10 mouse cellular contexts compared by ENCODE assay signal in genomic region chr2:77386515-77386914, GRCm38 (mm10).
DNase-seq lines count a peak whose midpoint lies in the region; ATAC-seq and TF ChIP-seq lines count a peak whose summit lies in the region.
"Had no signal": no experiment of that assay in that cellular context is flagged by ENCODE, and none has a peak within 500 bp of the region (broad histone marks: within the 10 kb centered on the region; RNA-seq: fewer than 3 reads in every experiment).

No protein-coding gene starts in this region.

- TF ChIP-seq CTCF in ES-Bruce4 (IDR thresholded peaks at IDR 0.05; ENCODE audit: low read depth, low read length), result peak; percentile 67

- H3K27ac ChIP-seq in hindbrain, embryonic 11.5 days (ENCODE audit: low read depth, low read length), result no peak overlapping the region
- no peak overlapping the region for H3K27ac ChIP-seq in hindbrain, embryonic 16.5 days (ENCODE audit: low read depth, low read length)
- no peak overlapping the region for H3K27ac ChIP-seq in ES-Bruce4 (ENCODE audit: insufficient read depth, low read length)
- H3K27ac ChIP-seq: embryonic facial prominence, embryonic 12.5 days; limb, embryonic 13.5 days had no signal

- no peak overlapping the region for H3K9ac ChIP-seq in hindbrain, embryonic 11.5 days (ENCODE audit: low read depth, low read length)
- H3K9ac ChIP-seq in hindbrain, embryonic 16.5 days (ENCODE audit: low read depth, low read length), result no peak overlapping the region
- no peak overlapping the region for H3K9ac ChIP-seq in ES-Bruce4 (ENCODE audit: low read depth, poor library complexity, severe bottlenecking)
- H3K9ac ChIP-seq: embryonic facial prominence, embryonic 12.5 days; limb, embryonic 13.5 days had no signal

- no peaks in the 10 kb centered on the region for H3K4me1 ChIP-seq in hindbrain, embryonic 11.5 days (replicated peaks; ENCODE audit: control insufficient read depth, insufficient read depth, low read length)
- no peaks in the 10 kb centered on the region for H3K4me1 ChIP-seq in hindbrain, embryonic 16.5 days (ENCODE audit: control insufficient read depth, insufficient read depth, low read depth, low read length)
- H3K4me1 ChIP-seq in ES-Bruce4 (ENCODE audit: control insufficient read depth, insufficient read depth, low read length), result no peaks in the 10 kb centered on the region
- H3K4me1 ChIP-seq: embryonic facial prominence, embryonic 12.5 days; limb, embryonic 13.5 days had no signal

- H3K4me3 ChIP-seq in hindbrain, embryonic 11.5 days (ENCODE audit: low read depth, low read length), result no peak overlapping the region
- H3K4me3 ChIP-seq in hindbrain, embryonic 16.5 days (ENCODE audit: low read length), result no peak overlapping the region
- H3K4me3 ChIP-seq in ES-Bruce4 (ENCODE audit: low read depth, low read length), result no peak overlapping the region
- H3K4me3 ChIP-seq: embryonic facial prominence, embryonic 12.5 days; limb, embryonic 13.5 days had no signal

- no peaks in the 10 kb centered on the region for H3K27me3 ChIP-seq in hindbrain, embryonic 11.5 days (ENCODE audit: control insufficient read depth, insufficient read depth, low read length)
- H3K27me3 ChIP-seq in hindbrain, embryonic 16.5 days (replicated peaks; ENCODE audit: control insufficient read depth, insufficient read depth, low read length), result no peaks in the 10 kb centered on the region
- H3K27me3 ChIP-seq in ES-Bruce4 (ENCODE audit: control insufficient read depth, insufficient read depth, low read length, poor library complexity, severe bottlenecking), result no peaks in the 10 kb centered on the region
- H3K27me3 ChIP-seq: embryonic facial prominence, embryonic 12.5 days; limb, embryonic 13.5 days had no signal

- H3K9me3 ChIP-seq in hindbrain, embryonic 11.5 days (ENCODE audit: control insufficient read depth, low read length), result no peaks in the 10 kb centered on the region
- no peaks in the 10 kb centered on the region for H3K9me3 ChIP-seq in hindbrain, embryonic 16.5 days (ENCODE audit: control insufficient read depth, low read length)
- peaks cover 8% of the 10 kb centered on the region for H3K9me3 ChIP-seq in ES-Bruce4 (replicated peaks; ENCODE audit: control insufficient read depth, insufficient read depth, low read length, poor library complexity, severe bottlenecking)
- H3K9me3 ChIP-seq: embryonic facial prominence, embryonic 12.5 days; limb, embryonic 13.5 days had no signal

- 30% methylated on average over 5 of the region's 5 CpGs for whole genome bisulfite sequencing in hindbrain, embryonic 11.5 days
- 32% methylated on average over 5 of the region's 5 CpGs for WGBS in hindbrain, embryonic 16.5 days
- 21% methylated on average over 5 of the region's 5 CpGs for whole genome bisulfite sequencing in large intestine, adult 2 months

- peak; percentile 80 for DNase-seq in hindbrain, embryonic 11.5 days (ENCODE audit: low spot score)
- peak; percentile 71 for DNase-seq in adrenal gland, postnatal 25 days
- DNase-seq in embryo, embryonic 11 days, result peak; percentile 83
- peak; percentile 14 for DNase-seq in large intestine, adult 2 months (ENCODE audit: low read depth, low spot score)
- DNase-seq in naive thymus-derived CD4-positive, alpha-beta T cell, adult 2 months (ENCODE audit: low read depth), result peak; percentile 12

- TF ChIP-seq POLR2A in ES-Bruce4 (IDR thresholded peaks at IDR 0.05; ENCODE audit: insufficient read depth, low read length), result no peak

- H3K4me2 ChIP-seq in hindbrain, embryonic 11.5 days (replicated peaks; ENCODE audit: low read depth, low read length), result no peak overlapping the region
- no peak overlapping the region for H3K4me2 ChIP-seq in hindbrain, embryonic 16.5 days (ENCODE audit: low read length)
- H3K4me2 ChIP-seq: embryonic facial prominence, embryonic 12.5 days; limb, embryonic 13.5 days had no signal

- TF ChIP-seq EP300 in ES-Bruce4 (IDR thresholded peaks at IDR 0.05; ENCODE audit: insufficient read depth, low read depth, low read length), result no peak

- H3K36me3 ChIP-seq in hindbrain, embryonic 11.5 days (ENCODE audit: control insufficient read depth, insufficient read depth, low read length), result no peaks in the 10 kb centered on the region
- H3K36me3 ChIP-seq in hindbrain, embryonic 16.5 days (ENCODE audit: control insufficient read depth, insufficient read depth, low read length), result no peaks in the 10 kb centered on the region
- no peaks in the 10 kb centered on the region for H3K36me3 ChIP-seq in ES-Bruce4 (ENCODE audit: control insufficient read depth, insufficient read depth, low read length, poor library complexity, severe bottlenecking)
- H3K36me3 ChIP-seq: embryonic facial prominence, embryonic 12.5 days; limb, embryonic 13.5 days had no signal

- no peak for ATAC-seq in hindbrain, embryonic 11.5 days (ENCODE audit: low FRiP score)
- ATAC-seq in hindbrain, embryonic 16.5 days, result no peak
- no peak for ATAC-seq in erythroid progenitor cell, adult 5-6 weeks (replicated peaks; ENCODE audit: low FRiP score, poor library complexity, severe bottlenecking)

Comparison
In these comparisons a context has a peak if more than half of its experiments do, and no peak if none do; other contexts are left out.
1. DNase-seq: peak in every context shown above with its lines; median percentile 83 in embryo, embryonic 11 days; 80 in hindbrain, embryonic 11.5 days; 71 in adrenal gland, postnatal 25 days; 14 in large intestine, adult 2 months; 12 in naive thymus-derived CD4-positive, alpha-beta T cell, adult 2 months.